Mouse (Mus musculus) forebrain, embryonic 14.5 days (tissue): ENCODE measurements around the gene Olfr572. TPM values are rescaled to one million over a fixed set of nuclear protein-coding genes. Genes with fewer than 3 reads are reported as not detected.
A peak's percentile ranks its signal among the peaks of the same experiment; 100 is the strongest.

Source experiments
- ATAC-seq: fragments of 200-750 bp; cut with Nextera tagmentation; 2 replicates; pipeline ENCODE4 v1.8.0; 2017; ENCODE audit warnings: mild to moderate bottlenecking, moderate library complexity
- DNase-seq: peaks from one replicate; pipeline ENCODE4 v3.0.0-alpha.2; 2015; ENCODE audit warnings: low spot score
- H3K27ac ChIP-seq: fragments of 300-500 bp; sonication (generic); 2 replicates; pipeline ENCODE4 v1.5.1; 2014; ENCODE audit warnings: low read depth, mild to moderate bottlenecking, control low read depth, low read length, moderate library complexity
- H3K27me3 ChIP-seq: fragments of 300-500 bp; sonication (generic); replicated peaks from 2 replicates; pipeline ENCODE4 v1.6.1; 2014; ENCODE audit warnings: low read length, control low read depth, mixed read lengths; ENCODE audit not compliant: control insufficient read depth, insufficient read depth
- H3K36me3 ChIP-seq: fragments of 300-500 bp; sonication (generic); 2 replicates; pipeline ENCODE4 v1.6.1; 2014; ENCODE audit warnings: low read length, control low read depth; ENCODE audit not compliant: control insufficient read depth, insufficient read depth
- H3K4me1 ChIP-seq: fragments of 300-500 bp; sonication (generic); 2 replicates; pipeline ENCODE4 v1.6.1; 2014; ENCODE audit warnings: antibody characterized with exemption, low read length, control low read depth; ENCODE audit not compliant: control insufficient read depth, insufficient read depth
- H3K4me2 ChIP-seq: fragments of 300-500 bp; sonication (generic); 2 replicates; pipeline ENCODE4 v1.6.1; 2014; ENCODE audit warnings: mild to moderate bottlenecking, control low read depth, low read length
- H3K4me3 ChIP-seq: fragments of 300-500 bp; sonication (generic); 2 replicates; pipeline ENCODE4 v1.5.1; 2014; ENCODE audit warnings: low read depth, low read length, control low read depth
- H3K9ac ChIP-seq: fragments of 300-500 bp; sonication (generic); 2 replicates; pipeline ENCODE4 v1.6.1; 2014; ENCODE audit warnings: mild to moderate bottlenecking, low read length, control low read depth, moderate library complexity
- H3K9me3 ChIP-seq: fragments of 300-500 bp; sonication (generic); replicated peaks from 2 replicates; pipeline ENCODE4 v1.6.1; 2016; ENCODE audit warnings: low read length, control low read depth, mixed read lengths; ENCODE audit not compliant: control insufficient read depth
- WGBS: fragments of 180-500 bp; shearing (Covaris S2); extraction: QIAGEN DNeasy Blood & Tissue Kit; methylation state at CpG from one replicate; pipeline ENCODE4 v1.1.7; 2014; 5-methylcytosine and 5-hydroxymethylcytosine counted together
- polyA plus RNA-seq: library from polyadenylated mRNA; unstranded; fragments of >200 nt; fragmentation: Nextera tagmentation; extraction: Ambion mirVana; gene quantifications from 2 replicates; pipeline ENCODE4 v1.2.1, GENCODE M21; 2014

Olfr572 gene
- not detected in 2 replicates for polyA plus RNA-seq

- Histone ChIP-seq H3K9ac (no peak within 1 kb of the TSS), H3K27me3 (no peaks in the 10 kb centered on the region), H3K36me3 (no peaks in the 10 kb centered on the region), H3K4me2 (no peak within 1 kb of the TSS), H3K27ac (no peak within 1 kb of the TSS), H3K4me1 (no peaks in the 10 kb centered on the region), H3K4me3 (no peak within 1 kb of the TSS), H3K9me3 (no peaks in the 10 kb centered on the region)
- ATAC-seq = no peak
- no peak for DNase-seq
- WGBS = 67% methylated on average over 1 of the region's 1 CpGs
Observed at GRCm38 (mm10) chr7:102924109-102924508, at the start of gene Olfr572. Gene Olfr572 (plus strand): TSS chr7:102924409.

GRCm38 (mm10) chr7:102876822-102877221 lies 47.4 kb upstream of the Olfr572 start, which contains the start of gene Olfr568:
Gene Olfr568 (plus strand): TSS chr7:102877122.
- no peak within 1 kb of the TSS for H3K27ac ChIP-seq
- H3K4me3 ChIP-seq = no peak within 1 kb of the TSS
- no peak for DNase-seq
- no peaks in the 10 kb centered on the region for H3K27me3 ChIP-seq
- no peak within 1 kb of the TSS for H3K9ac ChIP-seq
- H3K36me3 ChIP-seq = no peaks in the 10 kb centered on the region
- H3K9me3 ChIP-seq = no peaks in the 10 kb centered on the region
- no peak for ATAC-seq
- no peak within 1 kb of the TSS for H3K4me2 ChIP-seq
- no peaks in the 10 kb centered on the region for H3K4me1 ChIP-seq

- H3K4me1 ChIP-seq = no peaks in the 10 kb centered on the region
- ATAC-seq = no peak
Observed at GRCm38 (mm10) chr7:102890782-102891181, 33.4 kb upstream of the Olfr572 start, which contains the start of gene Olfr569. Gene Olfr569 (minus strand): TSS chr7:102890882.

GRCm38 (mm10) chr7:102915261-102915660 lies 8.9 kb upstream of the Olfr572 start:
- Histone ChIP-seq H3K27ac (no peak overlapping the region), H3K9ac (no peak overlapping the region), H3K4me1 (no peaks in the 10 kb centered on the region), H3K27me3 (no peaks in the 10 kb centered on the region), H3K4me2 (no peak overlapping the region), H3K36me3 (no peaks in the 10 kb centered on the region), H3K9me3 (no peaks in the 10 kb centered on the region), H3K4me3 (no peak overlapping the region)
- WGBS = 56% methylated on average over 1 of the region's 1 CpGs
- DNase-seq (no peak), ATAC-seq (no peak)

More at GRCm38 (mm10) chr7:102890782-102891181, 33.4 kb upstream of the Olfr572 start, which contains the start of gene Olfr569:
- Histone ChIP-seq H3K9ac (no peak within 1 kb of the TSS), H3K27ac (no peak within 1 kb of the TSS), H3K27me3 (no peaks in the 10 kb centered on the region), H3K4me3 (no peak within 1 kb of the TSS), H3K36me3 (no peaks in the 10 kb centered on the region), H3K9me3 (no peaks in the 10 kb centered on the region), H3K4me2 (no peak within 1 kb of the TSS)
- 74% methylated on average over 3 of the region's 3 CpGs for WGBS
- DNase-seq = no peak

GRCm38 (mm10) chr7:102916405-102916804 lies 7.8 kb upstream of the Olfr572 start:
- DNase-seq (peak; percentile 0), ATAC-seq (no peak)
- Histone ChIP-seq H3K27ac (no peak overlapping the region), H3K36me3 (no peaks in the 10 kb centered on the region), H3K4me3 (no peak overlapping the region), H3K9ac (no peak overlapping the region), H3K9me3 (no peaks in the 10 kb centered on the region), H3K4me1 (no peaks in the 10 kb centered on the region), H3K4me2 (no peak overlapping the region), H3K27me3 (no peaks in the 10 kb centered on the region)
- 80% methylated on average over 5 of the region's 5 CpGs for WGBS

- no peaks in the 10 kb centered on the region for H3K36me3 ChIP-seq
- no peak for ATAC-seq
- no peaks in the 10 kb centered on the region for H3K27me3 ChIP-seq
Observed at GRCm38 (mm10) chr7:102917032-102917875, 7.0 kb upstream of the Olfr572 start, which contains the start of gene Olfr571. Gene Olfr571 (minus strand): TSS chr7:102917536.

GRCm38 (mm10) chr7:102919632-102920031 lies 4.6 kb upstream of the Olfr572 start:
- Histone ChIP-seq H3K9me3 (no peaks in the 10 kb centered on the region), H3K9ac (no peak overlapping the region), H3K27me3 (no peaks in the 10 kb centered on the region), H3K27ac (no peak overlapping the region), H3K4me1 (no peaks in the 10 kb centered on the region), H3K4me2 (no peak overlapping the region), H3K36me3 (no peaks in the 10 kb centered on the region), H3K4me3 (no peak overlapping the region)
- DNase-seq = peak; percentile 81
- peak; percentile 60; the same call in 1 of the 2 replicates for ATAC-seq
- WGBS = 20% methylated on average over 1 of the region's 1 CpGs

More at GRCm38 (mm10) chr7:102917032-102917875, 7.0 kb upstream of the Olfr572 start, which contains the start of gene Olfr571:
- H3K9me3 ChIP-seq = no peaks in the 10 kb centered on the region
- H3K27ac ChIP-seq = no peak within 1 kb of the TSS
- no peak within 1 kb of the TSS for H3K9ac ChIP-seq
- no peak within 1 kb of the TSS for H3K4me3 ChIP-seq
- WGBS = 62% methylated on average over 4 of the region's 4 CpGs
- H3K4me1 ChIP-seq = no peaks in the 10 kb centered on the region
- H3K4me2 ChIP-seq = no peak within 1 kb of the TSS
- no peak for DNase-seq

- Histone ChIP-seq H3K27ac (no peak overlapping the region), H3K9me3 (no peaks in the 10 kb centered on the region), H3K4me2 (no peak overlapping the region), H3K36me3 (no peaks in the 10 kb centered on the region), H3K4me3 (no peak overlapping the region), H3K4me1 (no peaks in the 10 kb centered on the region), H3K27me3 (no peaks in the 10 kb centered on the region), H3K9ac (no peak overlapping the region)
- WGBS = 72% methylated on average over 3 of the region's 3 CpGs
- DNase-seq = no peak
- no peak for ATAC-seq
Observed at GRCm38 (mm10) chr7:102927105-102927504, 2.9 kb downstream of the Olfr572 start.

GRCm38 (mm10) chr7:102942475-102942874 lies 18.3 kb downstream of the Olfr572 start, which contains the start of gene Olfr573-ps1:
Gene Olfr573-ps1 (minus strand): TSS chr7:102942575.
- H3K27me3 ChIP-seq = no peaks in the 10 kb centered on the region
- no peak within 1 kb of the TSS for H3K27ac ChIP-seq
- no peak within 1 kb of the TSS for H3K4me2 ChIP-seq
- no peak for ATAC-seq
- H3K9me3 ChIP-seq = no peaks in the 10 kb centered on the region
- H3K36me3 ChIP-seq = no peaks in the 10 kb centered on the region
- WGBS = 87% methylated on average over 2 of the region's 2 CpGs
- H3K4me1 ChIP-seq = no peaks in the 10 kb centered on the region
- no peak within 1 kb of the TSS for H3K4me3 ChIP-seq
- no peak within 1 kb of the TSS for H3K9ac ChIP-seq
- DNase-seq = no peak
